Mouse (Mus musculus) megakaryocyte-erythroid progenitor cell, adult 5-6 weeks (primary cell): ENCODE results near the gene Draxin. TPM values are rescaled to one million over a fixed set of nuclear protein-coding genes. Genes with fewer than 3 reads are reported as not detected.
"Not testable (repeated sequence)": the region's sequence is repeated elsewhere in the genome, so short reads cannot be mapped to it uniquely, and the experiment has no call there.

Experiments
- ATAC-seq: replicated peaks from 2 replicates; pipeline ENCODE4 v1.8.0; 2016; ENCODE audit warnings: mild to moderate bottlenecking, inconsistent platforms; ENCODE audit not compliant: severe bottlenecking, poor library complexity, low FRiP score, low TSS enrichment
- total RNA-seq, 2 experiments: library from RNA; stranded (forward) in 1 of 2; stranded (reverse) in 1 of 2; fragments of 200-1000, 215-1000 nt in 1 of 2; fragments of >200 nt in 1 of 2; fragmentation: Nextera tagmentation in 1 of 2; gene quantifications; 2 replicates each; pipeline ENCODE4 v1.2.3; 2014 to 2017

Draxin gene
- total RNA-seq, 2 experiments from 2014 or later = not detected

- peak; percentile 38; the same call in 1 of the 2 replicates for ATAC-seq
These were observed 9.9 kb downstream of the Draxin start for GRCm38 (mm10) chr4:148120555-148120954.

GRCm38 (mm10) chr4:148119578-148119977 is 10.9 kb downstream of the Draxin start:
- ATAC-seq = not testable (repeated sequence)

GRCm38 (mm10) chr4:148117392-148117791 is 13.1 kb downstream of the Draxin start:
- no peak for ATAC-seq

GRCm38 (mm10) chr4:148116657-148117056 is 13.8 kb downstream of the Draxin start:
- ATAC-seq = no peak

GRCm38 (mm10) chr4:148115467-148115866 is 15.0 kb downstream of the Draxin start:
- ATAC-seq = peak; percentile 67; the same call in 1 of the 2 replicates

- peak; percentile 90 for ATAC-seq
These were observed 15.6 kb downstream of the Draxin start for GRCm38 (mm10) chr4:148114758-148115391.

GRCm38 (mm10) chr4:148112519-148112918 is 18.0 kb downstream of the Draxin start:
- ATAC-seq = no peak

GRCm38 (mm10) chr4:148109215-148109614 is 21.3 kb downstream of the Draxin start:
- 0 out of 2 replicates have a peak, but pooled peaks have one; percentile 15 for ATAC-seq

- no peak for ATAC-seq
These were observed 21.9 kb downstream of the Draxin start for GRCm38 (mm10) chr4:148108565-148109100.

- no peak for ATAC-seq
These were observed 22.7 kb downstream of the Draxin start for GRCm38 (mm10) chr4:148107621-148108291.

GRCm38 (mm10) chr4:148104146-148104545 is 26.4 kb downstream of the Draxin start:
- no peak for ATAC-seq

GRCm38 (mm10) chr4:148101801-148102527 is 28.5 kb downstream of the Draxin start:
- peak; percentile 87 for ATAC-seq

GRCm38 (mm10) chr4:148098666-148099065 is 31.8 kb downstream of the Draxin start:
- no peak for ATAC-seq

GRCm38 (mm10) chr4:148097936-148098335 is 32.6 kb downstream of the Draxin start:
- no peak for ATAC-seq

GRCm38 (mm10) chr4:148095081-148095480 is 35.4 kb downstream of the Draxin start:
- ATAC-seq = no peak

GRCm38 (mm10) chr4:148094161-148094560 is 36.3 kb downstream of the Draxin start:
- ATAC-seq = 0 out of 2 replicates have a peak, but pooled peaks have one; percentile 28

GRCm38 (mm10) chr4:148092551-148093271 is 37.8 kb downstream of the Draxin start:
- no peak for ATAC-seq

- ATAC-seq = no peak
These were observed 39.3 kb downstream of the Draxin start for GRCm38 (mm10) chr4:148091181-148091580.

- no peak for ATAC-seq
These were observed 41.3 kb downstream of the Draxin start for GRCm38 (mm10) chr4:148089166-148089565.
